Mouse (Mus musculus) testis, postnatal 14 days (tissue): ENCODE data around the gene Galntl6.

Source experiments
- DNase-seq: peaks from one replicate; pipeline ENCODE4 v3.0.0; 2021; ENCODE audit warnings: low spot score

Galntl6 gene

DNA sequence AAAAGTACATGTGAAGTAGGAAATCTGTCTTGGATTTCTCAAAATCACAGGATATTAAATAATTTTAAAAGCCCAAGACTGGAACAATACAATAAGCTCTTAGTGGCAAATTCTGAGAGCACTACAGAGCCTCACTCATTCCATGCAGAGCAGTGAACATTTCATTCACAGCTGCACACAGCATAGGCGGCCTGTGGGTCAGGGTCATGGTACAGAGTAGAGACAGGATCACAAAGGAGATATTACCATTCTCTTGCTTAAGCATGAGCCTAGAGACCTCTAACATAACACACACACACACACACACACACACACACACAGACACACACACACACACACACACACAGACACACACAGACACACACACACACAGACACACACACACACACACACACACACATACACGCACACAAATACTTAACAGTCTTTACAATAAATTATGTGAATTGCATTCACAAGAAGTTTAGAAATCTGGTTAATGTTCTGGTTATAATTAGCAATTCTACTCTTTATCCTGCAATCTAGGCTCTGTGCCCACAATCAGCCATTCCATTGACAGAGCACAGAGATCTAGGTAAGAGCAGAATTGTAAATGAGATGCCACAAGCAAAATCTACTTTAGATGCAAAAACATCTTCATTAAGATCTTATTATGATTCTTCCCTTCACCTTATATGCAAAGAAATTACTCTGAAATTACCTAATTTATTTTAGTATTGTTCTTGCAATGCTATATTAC lies 653.7 kb downstream of the Galntl6 start:
- no peak for DNase-seq

DNA sequence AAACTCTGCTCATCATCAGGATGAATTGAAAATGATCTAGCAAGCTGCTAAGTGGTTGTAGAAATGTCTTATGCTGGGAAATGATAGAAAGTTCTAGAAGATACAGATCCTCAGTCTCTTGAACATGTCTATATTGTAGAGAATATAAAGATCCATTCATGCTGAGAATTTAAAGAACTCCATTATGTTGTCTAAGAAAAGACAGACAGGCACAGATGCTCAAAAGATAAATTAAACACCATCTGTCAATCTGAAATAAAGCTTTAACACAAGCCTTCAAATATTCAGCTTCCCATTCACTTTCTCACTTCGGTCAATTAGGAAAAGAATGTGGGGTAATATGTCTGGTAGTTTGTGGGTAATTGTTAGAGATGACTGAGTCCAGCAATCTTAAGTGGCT lies 658.8 kb downstream of the Galntl6 start:
- DNase-seq = no peak

GRCm38 (mm10) chr8:58244830-58245229 lies 667.6 kb downstream of the Galntl6 start:
- no peak for DNase-seq

GRCm38 (mm10) chr8:58234220-58234619 lies 678.2 kb downstream of the Galntl6 start:
- DNase-seq = no peak

DNA sequence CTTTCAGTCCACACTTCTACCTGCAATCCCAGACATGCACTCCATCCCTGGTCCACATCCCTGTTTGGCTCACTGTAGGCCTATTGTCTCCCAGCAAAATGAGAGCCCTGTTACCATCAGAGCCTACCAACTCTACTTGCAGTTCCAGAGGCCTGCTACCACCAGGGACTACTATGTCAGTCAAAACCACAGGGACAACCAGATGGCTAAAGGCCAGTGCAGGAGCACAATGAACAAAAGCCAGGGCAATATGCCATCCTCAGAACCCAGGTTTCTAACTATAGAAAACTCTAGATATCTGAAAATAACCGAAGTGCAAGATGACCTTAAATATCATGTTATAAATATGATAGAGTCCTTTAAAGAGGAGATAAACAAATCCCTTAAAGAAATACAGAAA lies 683.7 kb downstream of the Galntl6 start:
- DNase-seq = no peak

DNA sequence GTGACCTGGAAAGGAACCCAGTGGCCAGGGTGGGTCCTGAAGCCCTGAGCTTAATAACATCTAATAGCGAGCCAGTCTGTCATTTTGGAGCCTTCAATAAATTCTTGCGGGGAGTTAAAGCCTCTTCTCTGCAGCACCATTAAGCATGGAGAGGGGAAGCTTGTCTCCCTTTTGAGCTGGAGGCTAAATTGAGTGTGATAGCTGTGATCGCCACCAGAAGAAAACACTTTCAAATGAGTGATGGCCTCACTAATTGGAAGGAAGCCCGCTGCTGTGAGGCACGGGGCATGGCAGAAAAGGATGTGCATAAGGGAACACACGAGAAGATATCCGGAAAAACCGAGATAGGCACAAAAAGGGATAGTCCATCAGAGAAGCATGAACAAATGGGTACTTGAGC lies 694.6 kb downstream of the Galntl6 start:
- no peak for DNase-seq

DNA sequence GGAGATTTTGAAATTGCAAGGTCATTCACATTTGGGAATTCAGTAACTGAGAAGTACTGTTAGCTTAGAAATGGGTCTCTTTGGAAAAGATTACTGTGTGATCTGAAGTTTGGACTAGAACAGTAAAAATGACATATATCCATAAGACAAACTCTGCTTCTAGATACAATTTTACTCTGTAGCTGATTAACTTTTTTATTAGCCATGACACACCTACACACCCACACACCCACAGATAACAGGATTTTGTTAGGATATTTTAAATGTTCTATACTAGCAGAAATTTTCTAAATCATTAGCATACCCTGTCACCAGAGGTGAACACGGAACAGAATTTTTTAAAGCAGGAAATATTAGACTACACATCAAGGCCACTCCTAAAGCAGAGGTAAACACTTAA lies 722.7 kb downstream of the Galntl6 start:
- no peak for DNase-seq

GRCm38 (mm10) chr8:58146961-58147360 lies 765.5 kb downstream of the Galntl6 start:
- no peak for DNase-seq

- no peak for DNase-seq
These were observed 825.7 kb downstream of the Galntl6 start for GRCm38 (mm10) chr8:58086733-58087132.

DNA sequence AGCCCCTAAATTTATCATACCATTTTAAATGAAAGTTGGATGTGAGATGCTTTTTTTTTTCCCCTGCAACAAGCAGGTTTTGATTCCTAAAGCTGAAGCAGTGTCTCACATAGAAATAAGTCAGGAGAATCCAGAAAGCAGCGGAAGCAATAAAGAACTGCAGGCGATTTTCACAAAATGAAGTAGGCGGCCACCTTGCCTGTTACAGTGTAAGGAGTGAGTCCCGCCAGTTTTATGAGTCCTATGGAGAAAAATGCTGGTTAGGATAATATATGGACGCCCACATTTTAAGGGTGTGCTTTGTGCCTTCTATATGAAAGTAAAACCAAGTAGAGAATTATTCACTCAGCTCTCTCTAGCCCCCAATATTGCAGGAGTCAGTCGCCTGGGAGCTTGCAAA lies 827.5 kb downstream of the Galntl6 start:
- no peak for DNase-seq

- no peak for DNase-seq
These were observed 830.7 kb downstream of the Galntl6 start for GRCm38 (mm10) chr8:58081715-58082114.

DNA sequence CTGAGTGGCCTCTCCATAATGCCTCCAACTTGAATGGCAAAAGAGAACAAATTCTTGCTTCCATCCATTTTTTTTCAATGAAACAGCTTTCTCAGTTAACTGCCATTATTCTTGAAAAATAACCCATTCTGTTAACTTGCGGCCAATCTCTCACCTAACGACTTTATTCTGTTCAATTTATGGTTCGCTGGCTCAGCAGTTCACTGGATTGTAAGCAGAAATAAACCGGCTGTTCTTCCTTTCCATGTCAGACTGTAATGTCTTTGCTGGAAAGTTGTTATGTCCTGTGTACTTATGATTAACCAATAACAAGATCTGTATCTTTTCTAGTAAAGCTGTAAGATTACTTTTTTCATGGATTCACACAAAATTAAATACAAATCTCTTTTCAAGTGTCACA lies 837.8 kb downstream of the Galntl6 start:
- no peak for DNase-seq

DNA sequence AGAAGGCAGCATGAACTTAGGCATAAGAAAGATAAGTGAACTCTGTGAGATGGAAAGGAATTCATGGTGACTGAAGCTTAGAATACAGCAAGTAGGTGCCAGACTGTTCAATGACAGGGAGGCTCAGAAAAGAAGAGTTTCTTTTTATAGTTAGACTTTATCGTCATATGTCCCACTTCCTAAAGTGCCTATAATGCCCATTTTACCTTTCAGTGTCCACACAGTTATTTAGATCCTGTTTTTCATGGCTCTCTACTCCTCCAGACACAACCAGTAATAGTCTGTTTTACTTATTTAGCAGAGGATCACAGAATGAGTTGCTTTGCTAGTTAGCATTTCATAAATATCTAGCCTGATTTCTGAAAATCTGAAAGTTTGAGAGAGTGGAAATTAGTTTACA lies 838.7 kb downstream of the Galntl6 start:
- DNase-seq = no peak

DNA sequence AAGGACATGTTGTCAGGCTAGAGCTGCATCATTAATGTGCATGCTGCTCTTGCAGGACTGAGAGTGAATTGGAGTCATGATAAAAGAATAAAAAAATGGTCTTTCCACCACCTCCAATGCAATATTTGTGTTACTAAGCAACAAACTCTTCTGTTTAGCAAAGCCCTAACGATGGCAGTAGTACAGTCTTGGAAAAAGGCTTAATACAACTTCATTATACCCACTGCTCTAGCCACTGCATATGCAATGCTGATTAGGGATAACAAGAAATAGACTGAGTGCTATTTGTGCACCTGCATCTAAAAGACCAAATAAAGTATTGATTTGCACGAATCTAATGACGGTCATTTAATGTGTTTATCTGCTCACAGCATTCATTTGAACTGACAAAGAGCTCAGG lies 880.2 kb downstream of the Galntl6 start:
- DNase-seq = no peak

- no peak for DNase-seq
These were observed 886.9 kb downstream of the Galntl6 start for GRCm38 (mm10) chr8:58025558-58025957.

- DNase-seq = no peak
These were observed 887.3 kb downstream of the Galntl6 start for GRCm38 (mm10) chr8:58025094-58025493.

DNA sequence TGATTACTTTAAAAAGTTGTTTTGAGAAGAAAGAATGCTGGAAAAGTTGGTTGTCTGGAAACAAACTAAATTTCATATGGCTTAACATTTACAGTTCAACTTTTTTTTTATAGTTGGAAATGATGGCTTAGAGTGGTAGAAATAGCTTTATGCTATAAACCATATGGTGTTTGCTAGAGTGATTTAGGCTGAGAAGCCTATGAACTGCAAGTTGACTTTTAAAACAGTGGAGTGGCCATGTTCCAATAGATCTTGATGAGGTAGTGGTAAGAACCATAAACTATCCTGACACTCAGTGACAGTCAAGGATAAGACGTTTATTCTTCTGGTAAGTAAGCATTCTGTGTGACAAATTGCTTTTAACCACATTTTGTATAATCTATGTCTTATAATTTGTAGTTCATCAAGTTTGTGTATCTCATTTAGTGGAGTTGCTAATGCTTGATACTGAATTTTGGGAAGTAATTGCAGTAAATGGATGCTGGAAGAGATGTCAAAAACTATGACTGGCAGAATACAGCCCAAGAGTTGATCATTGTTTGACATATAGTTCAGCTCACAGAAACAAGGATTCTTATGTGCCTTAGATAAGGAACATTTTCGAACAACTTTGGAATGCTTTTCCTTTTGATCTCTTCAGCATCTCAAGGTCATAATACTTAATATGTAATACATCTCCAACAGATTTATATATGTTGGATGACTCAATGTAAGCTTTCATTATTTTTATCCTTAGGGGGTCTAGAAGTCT lies 888.8 kb downstream of the Galntl6 start:
- no peak for DNase-seq

GRCm38 (mm10) chr8:57989428-57990171 lies 922.8 kb downstream of the Galntl6 start:
- DNase-seq = no peak

GRCm38 (mm10) chr8:57977372-57977771 lies 935.1 kb downstream of the Galntl6 start:
- no peak for DNase-seq

GRCm38 (mm10) chr8:57974093-57974492 lies 938.3 kb downstream of the Galntl6 start:
- no peak for DNase-seq

- no peak for DNase-seq
These were observed 939.6 kb downstream of the Galntl6 start for GRCm38 (mm10) chr8:57972832-57973231.

- DNase-seq = peak; percentile 40
These were observed 945.8 kb downstream of the Galntl6 start for GRCm38 (mm10) chr8:57966676-57967075.

DNA sequence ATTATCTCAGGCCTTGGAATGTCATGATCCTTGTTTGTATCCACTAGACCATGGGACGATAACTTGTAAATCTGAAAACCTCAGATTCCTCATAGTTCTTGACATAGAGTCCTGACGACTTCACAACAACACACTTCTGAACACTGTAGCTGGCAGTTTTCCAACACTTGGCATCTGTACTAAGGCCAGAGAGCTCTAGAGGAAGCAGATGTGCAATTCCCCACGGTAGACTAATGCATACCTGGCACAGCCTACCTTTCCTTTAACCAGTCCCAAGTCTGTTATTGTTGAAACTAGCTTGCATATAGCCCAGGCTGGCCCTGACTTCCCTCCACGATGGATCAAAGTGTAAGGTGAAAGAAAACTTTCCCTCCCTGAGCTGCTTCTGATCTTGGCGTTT lies 946.9 kb downstream of the Galntl6 start:
- no peak for DNase-seq
